Mouse (Mus musculus) midbrain, embryonic 10.5 days (tissue): Measurements from ENCODE around the gene Nebl. TPM values are rescaled to one million over a fixed set of nuclear protein-coding genes. Genes with fewer than 3 reads are reported as not detected.

Experiments
- DNase-seq: peaks from one replicate; pipeline ENCODE4 v3.0.0-alpha.2; 2017; ENCODE audit warnings: low spot score
- H3K27ac ChIP-seq: fragments of 300-500 bp; sonication (generic); replicated peaks from 2 replicates; pipeline ENCODE4 v1.5.1; 2016; ENCODE audit warnings: mild to moderate bottlenecking
- H3K27me3 ChIP-seq: fragments of 300-500 bp; sonication (generic); 2 replicates; pipeline ENCODE4 v1.6.1; 2016; ENCODE audit warnings: low read depth, mild to moderate bottlenecking; ENCODE audit not compliant: poor library complexity, severe bottlenecking
- H3K36me3 ChIP-seq: fragments of 300-500 bp; sonication (generic); 2 replicates; pipeline ENCODE4 v1.6.1; 2016; ENCODE audit warnings: mild to moderate bottlenecking, moderate library complexity
- H3K4me1 ChIP-seq: fragments of 300-500 bp; sonication (generic); 2 replicates; pipeline ENCODE4 v1.6.1; 2016
- H3K4me3 ChIP-seq: fragments of 300-500 bp; sonication (generic); 2 replicates; pipeline ENCODE4 v1.5.1; 2016; ENCODE audit warnings: mild to moderate bottlenecking, moderate library complexity
- H3K9me3 ChIP-seq: fragments of 300-500 bp; sonication (generic); replicated peaks from 2 replicates; pipeline ENCODE4 v1.6.1; 2016; ENCODE audit warnings: mild to moderate bottlenecking
- WGBS: fragments of 180-500 bp; shearing (Covaris S2); methylation state at CpG from one replicate; pipeline ENCODE4 v1.1.7; 2016; 5-methylcytosine and 5-hydroxymethylcytosine counted together
- polyA plus RNA-seq: library from polyadenylated mRNA; unstranded; fragments of >200 nt; fragmentation: Nextera tagmentation; extraction: Ambion mirVana; gene quantifications from 2 replicates; pipeline ENCODE4 v1.2.1, GENCODE M21; 2016

Gene Nebl
- polyA plus RNA-seq, 1 experiment from 2014 or later, result 4.4 TPM

DNA sequence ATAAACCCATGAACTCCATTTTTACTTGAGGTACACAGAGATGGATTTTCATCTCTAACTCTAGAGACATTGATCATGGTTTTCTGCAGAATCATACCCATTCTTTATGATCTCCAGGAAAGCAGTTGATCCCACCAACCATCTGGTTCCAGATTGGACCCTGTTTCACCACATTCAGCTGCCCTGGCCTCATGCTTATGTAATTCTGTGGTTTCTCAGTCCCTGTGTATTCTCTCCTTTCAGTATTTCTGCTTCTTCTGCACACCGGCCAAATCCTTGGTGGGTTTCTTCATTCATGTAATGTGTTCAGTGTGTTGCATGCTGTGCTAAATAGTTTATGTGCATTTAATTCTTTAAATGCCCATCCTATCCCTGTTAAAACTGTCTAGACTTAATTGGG lies 292.9 kb downstream of the Nebl start:
- no peak overlapping the region for H3K27ac ChIP-seq
- 91% methylated on average over 1 of the region's 1 CpGs for WGBS
- DNase-seq, result no peak
- no peaks in the 10 kb centered on the region for H3K9me3 ChIP-seq
- no peaks in the 10 kb centered on the region for H3K36me3 ChIP-seq
- H3K4me3 ChIP-seq, result no peak overlapping the region
- peaks cover 8% of the 10 kb centered on the region; the same call in 1 of the 2 replicates for H3K27me3 ChIP-seq
- peaks cover 8% of the 10 kb centered on the region; the same call in 1 of the 2 replicates for H3K4me1 ChIP-seq

DNA sequence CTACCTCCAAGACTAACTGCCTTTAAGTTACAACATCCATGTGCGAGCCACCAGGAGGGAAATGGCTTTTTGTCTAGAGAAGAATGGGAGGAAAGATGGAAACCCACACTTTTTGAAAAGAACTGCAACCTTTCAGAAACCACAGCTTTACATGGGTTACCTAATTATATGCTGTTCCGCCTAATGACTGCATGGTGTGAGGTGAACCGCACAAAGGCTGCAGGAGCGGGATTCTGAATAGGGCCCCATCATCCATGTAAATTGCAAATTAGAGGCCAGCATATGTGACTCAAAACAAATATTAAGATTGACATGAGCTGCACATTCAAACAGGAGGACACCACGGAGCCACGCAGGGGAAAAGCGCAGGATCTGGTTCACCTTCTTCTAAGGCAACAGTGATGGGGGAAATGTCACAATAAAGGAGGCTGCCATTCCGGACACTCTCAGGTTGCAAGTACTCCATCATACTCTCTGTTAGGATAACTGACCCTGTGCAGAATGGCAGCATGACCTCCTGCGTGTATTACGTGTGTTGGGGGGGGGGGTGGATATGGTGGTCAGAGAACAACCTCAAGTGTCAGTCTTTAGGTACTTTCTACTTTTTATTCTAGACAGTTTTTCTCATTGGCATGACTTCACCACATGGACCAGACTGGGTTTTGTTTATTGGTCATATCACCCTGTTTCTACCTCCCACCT lies 294.4 kb downstream of the Nebl start:
- Histone ChIP-seq H3K27me3 (peaks cover 8% of the 10 kb centered on the region; the same call in 1 of the 2 replicates), H3K27ac (no peak overlapping the region), H3K36me3 (no peaks in the 10 kb centered on the region), H3K4me1 (peaks cover 8% of the 10 kb centered on the region; the same call in 1 of the 2 replicates), H3K4me3 (no peak overlapping the region), H3K9me3 (no peaks in the 10 kb centered on the region)
- DNase-seq, result no peak
- WGBS, result 73% methylated on average over 10 of the region's 10 CpGs

DNA sequence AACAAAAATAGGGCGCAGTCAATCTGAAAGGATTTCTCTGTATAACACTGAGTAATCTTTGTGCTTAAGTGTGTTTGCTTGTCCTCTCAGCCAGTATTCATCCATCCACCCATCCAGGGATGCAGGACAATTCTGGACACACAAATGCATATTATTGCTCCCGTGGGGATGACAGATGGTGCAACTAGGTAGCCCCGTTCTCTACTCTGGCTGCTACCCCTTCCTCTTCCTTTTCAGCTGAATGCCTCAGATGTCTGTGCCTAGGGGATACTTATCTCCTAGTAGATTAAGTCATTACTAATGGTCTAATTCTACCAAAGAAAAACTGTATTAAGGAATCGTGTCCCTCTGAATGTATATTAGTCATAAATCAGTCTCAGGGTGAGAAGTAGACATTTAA lies 296.0 kb downstream of the Nebl start:
- Histone ChIP-seq H3K27ac (no peak overlapping the region), H3K36me3 (no peaks in the 10 kb centered on the region), H3K4me1 (peaks cover 8% of the 10 kb centered on the region; the same call in 1 of the 2 replicates), H3K9me3 (no peaks in the 10 kb centered on the region), H3K4me3 (no peak overlapping the region), H3K27me3 (peaks cover 8% of the 10 kb centered on the region; the same call in 1 of the 2 replicates)
- WGBS, result 84% methylated on average over 4 of the region's 4 CpGs
- no peak for DNase-seq

DNA sequence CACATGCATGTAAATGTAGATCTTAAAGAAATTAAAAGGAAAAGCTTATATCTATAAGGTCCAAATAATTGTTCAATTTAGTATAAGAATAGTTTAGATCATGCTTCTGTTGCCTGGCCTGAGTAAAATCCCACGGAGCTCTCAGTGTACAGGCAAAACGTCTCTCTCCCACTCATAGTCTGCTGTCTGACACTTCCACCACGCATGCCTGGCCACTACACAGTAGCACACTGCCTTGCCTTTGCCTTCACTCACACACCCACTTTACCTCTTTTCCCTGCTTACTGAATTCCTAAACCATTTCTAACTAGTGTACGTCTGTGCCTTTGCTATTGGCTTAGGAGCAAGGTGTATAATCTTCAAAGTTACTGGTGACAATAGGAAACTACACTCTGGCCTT lies 302.2 kb downstream of the Nebl start:
- 81% methylated on average over 4 of the region's 4 CpGs for WGBS
- H3K27me3 ChIP-seq, result no peaks in the 10 kb centered on the region
- no peaks in the 10 kb centered on the region for H3K4me1 ChIP-seq
- H3K36me3 ChIP-seq, result no peaks in the 10 kb centered on the region
- no peak overlapping the region for H3K27ac ChIP-seq
- H3K9me3 ChIP-seq, result no peaks in the 10 kb centered on the region
- no peak overlapping the region for H3K4me3 ChIP-seq
- no peak for DNase-seq

DNA sequence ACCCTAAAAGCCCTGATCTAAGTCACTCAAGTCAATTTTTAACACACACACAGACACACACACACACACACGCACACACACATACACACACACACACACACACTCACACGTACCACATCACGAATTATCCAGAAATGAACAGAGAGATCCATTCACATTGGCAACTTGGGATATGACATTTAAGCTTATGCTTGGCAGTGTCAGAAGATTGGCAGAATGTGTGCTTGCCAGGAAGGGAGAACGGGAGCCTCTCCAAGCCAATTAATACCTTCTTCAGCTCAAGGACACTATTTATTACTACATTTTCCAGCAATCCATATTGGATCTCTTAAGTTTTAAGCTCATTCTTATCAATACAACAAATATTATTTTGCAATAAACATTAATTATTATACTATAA lies 303.1 kb downstream of the Nebl start:
- Histone ChIP-seq H3K9me3 (no peaks in the 10 kb centered on the region), H3K27me3 (no peaks in the 10 kb centered on the region)

DNA sequence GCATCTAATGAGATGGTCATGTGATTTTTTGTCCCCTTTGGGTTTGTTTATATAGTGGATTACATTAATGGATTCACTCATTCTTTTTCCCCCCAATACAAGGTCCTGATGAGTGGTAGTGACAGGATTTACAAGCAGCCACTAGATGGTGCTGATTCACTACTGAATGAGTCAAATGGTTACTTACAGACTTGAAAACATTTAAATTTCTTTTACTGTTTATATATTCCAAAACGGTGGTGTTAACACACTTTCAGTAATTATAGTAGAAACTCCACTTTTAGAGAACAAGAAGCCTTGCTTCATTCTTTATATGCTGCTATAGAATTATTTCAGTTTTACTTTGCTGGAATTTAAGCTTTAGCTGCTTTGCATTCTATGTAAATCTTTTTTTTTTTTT lies 308.3 kb downstream of the Nebl start:
- 5% methylated on average over 1 of the region's 1 CpGs for WGBS
- Histone ChIP-seq H3K27me3 (no peaks in the 10 kb centered on the region), H3K4me3 (no peak overlapping the region), H3K36me3 (no peaks in the 10 kb centered on the region), H3K9me3 (no peaks in the 10 kb centered on the region), H3K4me1 (no peaks in the 10 kb centered on the region), H3K27ac (no peak overlapping the region)
- no peak for DNase-seq

More for the DNA sequence above, 303.1 kb downstream of the Nebl start:
- 94% methylated on average over 4 of the region's 4 CpGs for WGBS
- Histone ChIP-seq H3K4me3 (no peak overlapping the region), H3K27ac (no peak overlapping the region), H3K36me3 (no peaks in the 10 kb centered on the region), H3K4me1 (no peaks in the 10 kb centered on the region)
- no peak for DNase-seq

DNA sequence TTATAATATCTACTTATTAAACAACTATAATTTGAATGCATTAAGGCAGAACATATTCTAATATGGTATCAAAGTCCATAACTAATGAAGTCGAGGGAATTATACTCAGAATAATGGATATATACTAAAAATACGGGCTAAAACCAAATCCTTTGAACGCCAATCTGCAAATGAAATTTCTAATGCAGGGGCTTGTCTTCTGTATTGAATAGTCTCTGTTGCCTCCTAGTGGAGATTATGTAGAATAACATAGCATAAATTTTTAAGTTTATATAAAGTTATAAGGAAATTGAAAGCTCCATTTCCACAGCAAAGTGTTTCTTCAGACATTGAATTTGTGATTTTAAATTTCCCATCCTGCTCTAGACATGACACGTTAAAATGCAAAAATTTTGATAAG lies 315.9 kb downstream of the Nebl start:
- Histone ChIP-seq H3K4me1 (no peaks in the 10 kb centered on the region), H3K4me3 (no peak overlapping the region), H3K27ac (no peak overlapping the region), H3K36me3 (no peaks in the 10 kb centered on the region), H3K27me3 (no peaks in the 10 kb centered on the region), H3K9me3 (no peaks in the 10 kb centered on the region)
- no peak for DNase-seq
- WGBS, result 37% methylated on average over 4 of the region's 4 CpGs

DNA sequence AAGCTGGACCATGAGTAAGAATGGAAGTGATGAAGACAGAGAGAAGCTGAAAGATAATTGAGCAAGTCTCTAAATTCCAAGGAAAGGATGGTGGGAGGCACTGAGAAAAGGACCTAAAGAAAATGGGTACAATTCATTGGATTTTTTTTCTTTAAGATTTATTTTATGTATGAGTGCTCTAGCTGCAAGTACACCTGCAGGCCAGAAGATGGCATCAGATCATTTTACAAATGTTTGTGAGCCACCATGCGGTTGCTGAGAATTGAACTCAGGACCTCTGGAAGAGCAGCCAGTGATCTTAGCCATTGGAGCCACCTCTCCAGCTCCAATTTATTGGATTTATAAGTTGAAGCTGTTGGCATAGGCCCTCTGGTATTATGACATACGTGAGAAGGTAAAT lies 316.9 kb downstream of the Nebl start:
- 79% methylated on average over 2 of the region's 2 CpGs for WGBS
- no peaks in the 10 kb centered on the region for H3K36me3 ChIP-seq
- no peak for DNase-seq
- H3K27ac ChIP-seq, result no peak overlapping the region
- H3K27me3 ChIP-seq, result no peaks in the 10 kb centered on the region
- 0 out of 2 replicates have a peak, but pooled peaks cover 2% of the 10 kb centered on the region for H3K4me1 ChIP-seq
- no peaks in the 10 kb centered on the region for H3K9me3 ChIP-seq
- H3K4me3 ChIP-seq, result no peak overlapping the region

DNA sequence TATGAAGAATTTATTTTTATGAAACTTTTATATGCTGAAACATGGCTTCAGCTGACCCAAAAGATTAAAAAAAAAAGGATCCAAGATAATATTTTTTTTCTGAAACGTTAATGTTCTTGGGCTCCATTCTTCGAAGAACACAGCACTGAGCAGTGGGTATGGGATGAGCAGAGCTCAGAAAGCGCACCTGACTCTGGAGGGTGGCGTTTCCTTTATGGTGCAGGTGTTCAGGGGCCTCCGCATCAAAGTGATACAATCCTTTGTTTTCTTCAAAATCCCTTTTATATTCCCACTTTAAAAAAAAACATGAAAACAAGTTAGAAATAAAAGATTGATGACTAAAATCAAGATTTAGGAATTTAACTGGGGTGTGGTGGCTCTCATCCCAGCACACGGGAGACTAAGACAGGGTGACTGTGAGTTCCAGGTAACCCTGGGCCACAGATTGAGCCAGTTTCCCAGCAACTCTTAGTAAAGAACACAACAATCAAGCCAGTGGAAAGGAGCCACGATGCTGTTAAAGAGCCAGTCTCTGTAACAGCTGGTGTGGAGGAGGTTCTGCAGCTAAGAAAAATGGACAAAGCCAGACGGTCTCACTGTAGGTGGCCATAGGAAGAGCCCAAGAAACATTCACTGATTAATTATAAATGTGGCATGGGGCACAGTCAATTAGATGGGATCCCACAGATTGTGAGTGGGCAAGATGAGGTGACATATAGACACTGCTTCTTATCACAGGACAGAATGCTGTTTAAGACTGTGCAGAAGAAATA lies 317.6 kb downstream of the Nebl start:
- H3K36me3 ChIP-seq, result no peaks in the 10 kb centered on the region
- H3K4me3 ChIP-seq, result no peak overlapping the region
- 79% methylated on average over 8 of the region's 8 CpGs for WGBS
- H3K27ac ChIP-seq, result no peak overlapping the region
- DNase-seq, result no peak
- H3K27me3 ChIP-seq, result no peaks in the 10 kb centered on the region
- H3K9me3 ChIP-seq, result no peaks in the 10 kb centered on the region
- 0 out of 2 replicates have a peak, but pooled peaks cover 2% of the 10 kb centered on the region for H3K4me1 ChIP-seq

DNA sequence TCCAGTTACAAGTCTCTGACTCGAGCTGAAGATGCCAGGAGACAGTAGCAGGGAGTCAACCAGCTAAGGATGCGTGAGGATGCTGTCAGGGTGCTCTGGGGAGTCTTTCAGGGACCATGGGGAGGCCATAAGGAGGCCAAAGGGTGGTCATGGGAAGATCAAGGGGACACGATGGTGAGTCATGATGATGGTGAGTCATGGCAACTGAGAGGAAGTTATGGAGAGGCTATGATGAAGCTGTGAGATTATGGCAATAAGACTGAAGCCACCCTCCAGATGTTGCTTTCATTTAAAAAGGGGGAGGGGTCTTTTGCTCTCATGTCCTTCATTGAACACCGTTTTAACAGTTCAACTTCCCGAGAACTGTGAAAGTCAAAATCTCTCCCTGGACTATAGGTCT lies 322.0 kb downstream of the Nebl start:
- H3K27me3 ChIP-seq, result no peaks in the 10 kb centered on the region
- DNase-seq, result no peak
- 83% methylated on average over 5 of the region's 5 CpGs for WGBS
- no peaks in the 10 kb centered on the region for H3K9me3 ChIP-seq
- no peaks in the 10 kb centered on the region for H3K36me3 ChIP-seq
- no peak overlapping the region for H3K27ac ChIP-seq
- no peak overlapping the region for H3K4me3 ChIP-seq
- 0 out of 2 replicates have a peak, but pooled peaks cover 2% of the 10 kb centered on the region for H3K4me1 ChIP-seq

DNA sequence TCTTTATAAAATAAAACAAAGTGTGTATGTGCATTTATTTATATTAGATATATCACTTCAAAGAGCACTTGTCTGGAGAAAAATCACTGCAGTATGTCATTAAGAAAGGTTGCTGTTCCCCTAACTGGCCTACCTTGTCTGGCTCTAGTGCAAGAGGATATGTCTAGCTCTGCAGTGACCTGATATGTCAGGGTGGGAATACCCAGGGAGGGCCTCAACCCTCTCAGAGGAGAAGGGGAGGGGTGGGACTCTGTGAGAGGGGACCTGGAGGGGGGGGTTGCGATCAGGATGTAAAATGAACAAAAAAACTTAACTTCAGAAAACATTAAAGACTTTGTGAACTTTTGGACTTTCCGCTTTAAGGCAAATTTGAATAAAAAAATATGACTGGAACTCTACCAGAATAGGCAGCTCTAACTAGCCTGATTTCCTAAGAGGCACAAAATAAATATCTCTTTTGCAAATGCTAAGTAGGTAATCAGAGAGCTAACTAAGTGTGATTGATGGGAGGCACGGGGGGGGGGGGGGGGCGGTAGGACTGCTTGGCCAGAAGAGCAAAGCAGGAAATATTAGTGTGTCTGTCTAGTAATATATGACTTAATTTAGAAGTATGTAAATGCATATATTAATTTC lies 325.2 kb downstream of the Nebl start:
- H3K4me3 ChIP-seq, result no peak overlapping the region
- no peaks in the 10 kb centered on the region for H3K36me3 ChIP-seq
- no peak for DNase-seq
- no peaks in the 10 kb centered on the region for H3K27me3 ChIP-seq
- H3K27ac ChIP-seq, result no peak overlapping the region
- H3K4me1 ChIP-seq, result 0 out of 2 replicates have a peak, but pooled peaks cover 2% of the 10 kb centered on the region
- H3K9me3 ChIP-seq, result no peaks in the 10 kb centered on the region
- WGBS, result 70% methylated on average over 4 of the region's 4 CpGs

DNA sequence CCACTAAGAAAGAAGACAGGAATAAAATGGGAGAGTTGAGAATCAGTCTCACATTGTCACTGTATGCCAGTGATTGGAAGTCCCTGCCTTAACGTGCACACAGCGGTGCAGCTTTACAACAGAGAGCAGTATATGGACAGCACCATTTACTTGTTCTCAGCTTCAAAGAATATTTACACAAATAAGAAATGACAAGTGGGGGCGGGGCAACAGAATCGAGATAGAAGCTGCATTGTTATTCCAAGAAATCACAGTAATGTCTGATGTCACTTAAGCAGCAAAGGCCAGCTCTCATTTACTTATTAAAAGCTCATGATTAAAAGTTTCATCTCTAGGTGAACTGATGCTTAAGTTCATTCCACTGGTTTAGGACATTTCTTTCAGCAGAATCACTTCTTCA lies 328.8 kb downstream of the Nebl start:
- H3K36me3 ChIP-seq, result no peaks in the 10 kb centered on the region
- whole genome bisulfite sequencing, result 81% methylated on average over 4 of the region's 4 CpGs
- H3K27ac ChIP-seq, result no peak overlapping the region
- no peaks in the 10 kb centered on the region; the same call in 1 of the 2 replicates for H3K4me1 ChIP-seq
- H3K4me3 ChIP-seq, result no peak overlapping the region
- DNase-seq, result no peak
- no peaks in the 10 kb centered on the region for H3K9me3 ChIP-seq
- H3K27me3 ChIP-seq, result no peaks in the 10 kb centered on the region

DNA sequence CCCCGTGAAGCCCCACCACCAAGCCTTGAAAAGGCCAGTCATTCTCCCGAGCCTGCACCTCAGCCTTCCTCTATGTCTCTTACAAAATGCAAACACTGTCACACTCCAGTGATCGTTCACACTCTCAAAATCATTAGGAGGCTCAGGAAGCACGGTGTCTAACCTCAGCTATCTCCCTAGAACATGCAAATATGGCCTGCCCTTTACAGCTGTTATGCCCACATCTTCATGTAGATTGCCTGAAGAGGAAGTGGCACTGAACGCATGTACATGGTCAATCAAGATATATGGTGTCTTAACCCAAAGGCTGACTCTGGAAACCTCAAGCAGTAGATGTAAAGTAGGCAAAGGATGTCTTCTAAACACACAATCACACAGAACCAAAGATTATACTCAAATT lies 335.0 kb downstream of the Nebl start:
- Histone ChIP-seq H3K4me3 (no peak overlapping the region), H3K27ac (no peak overlapping the region), H3K27me3 (no peaks in the 10 kb centered on the region), H3K9me3 (no peaks in the 10 kb centered on the region), H3K36me3 (no peaks in the 10 kb centered on the region), H3K4me1 (no peaks in the 10 kb centered on the region; the same call in 1 of the 2 replicates)
- WGBS, result 82% methylated on average over 5 of the region's 5 CpGs
- DNase-seq, result no peak
